Mouse (Mus musculus): ENCODE data around the gene Miga2. TPM values are rescaled to one million over a fixed set of nuclear protein-coding genes. Genes with fewer than 3 reads are reported as not detected.

Miga2 gene
- polyA plus RNA-seq, 1 experiment from 2014 or later: 43.3 TPM

DNA sequence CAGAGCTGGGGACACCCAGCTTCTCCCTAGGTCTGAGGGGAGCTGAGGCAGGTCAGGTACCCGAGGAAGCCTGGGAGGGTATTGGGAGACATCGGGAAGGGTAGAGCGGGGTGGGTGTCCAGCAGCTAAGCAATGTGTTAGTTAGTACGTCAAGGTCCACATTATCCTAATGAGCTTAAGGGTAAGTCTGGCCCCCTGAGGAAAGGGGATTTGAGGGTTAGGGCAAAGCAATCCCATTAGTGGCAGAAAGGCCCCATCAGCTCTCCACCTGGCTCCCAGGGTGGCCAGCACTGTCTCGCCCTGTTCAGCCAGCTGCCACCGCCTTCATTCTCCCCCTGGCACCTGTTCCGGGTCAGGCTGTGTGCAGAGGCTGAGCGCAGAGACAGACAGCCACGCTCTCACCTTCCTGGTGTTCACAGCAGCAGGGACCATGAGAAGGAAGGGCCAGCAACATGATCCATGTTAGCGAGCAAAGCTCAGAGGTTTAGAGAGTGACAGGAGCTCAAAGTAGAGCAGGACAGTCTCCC is 34.0 kb downstream of the Miga2 start:
- no peak for ATAC-seq

DNA sequence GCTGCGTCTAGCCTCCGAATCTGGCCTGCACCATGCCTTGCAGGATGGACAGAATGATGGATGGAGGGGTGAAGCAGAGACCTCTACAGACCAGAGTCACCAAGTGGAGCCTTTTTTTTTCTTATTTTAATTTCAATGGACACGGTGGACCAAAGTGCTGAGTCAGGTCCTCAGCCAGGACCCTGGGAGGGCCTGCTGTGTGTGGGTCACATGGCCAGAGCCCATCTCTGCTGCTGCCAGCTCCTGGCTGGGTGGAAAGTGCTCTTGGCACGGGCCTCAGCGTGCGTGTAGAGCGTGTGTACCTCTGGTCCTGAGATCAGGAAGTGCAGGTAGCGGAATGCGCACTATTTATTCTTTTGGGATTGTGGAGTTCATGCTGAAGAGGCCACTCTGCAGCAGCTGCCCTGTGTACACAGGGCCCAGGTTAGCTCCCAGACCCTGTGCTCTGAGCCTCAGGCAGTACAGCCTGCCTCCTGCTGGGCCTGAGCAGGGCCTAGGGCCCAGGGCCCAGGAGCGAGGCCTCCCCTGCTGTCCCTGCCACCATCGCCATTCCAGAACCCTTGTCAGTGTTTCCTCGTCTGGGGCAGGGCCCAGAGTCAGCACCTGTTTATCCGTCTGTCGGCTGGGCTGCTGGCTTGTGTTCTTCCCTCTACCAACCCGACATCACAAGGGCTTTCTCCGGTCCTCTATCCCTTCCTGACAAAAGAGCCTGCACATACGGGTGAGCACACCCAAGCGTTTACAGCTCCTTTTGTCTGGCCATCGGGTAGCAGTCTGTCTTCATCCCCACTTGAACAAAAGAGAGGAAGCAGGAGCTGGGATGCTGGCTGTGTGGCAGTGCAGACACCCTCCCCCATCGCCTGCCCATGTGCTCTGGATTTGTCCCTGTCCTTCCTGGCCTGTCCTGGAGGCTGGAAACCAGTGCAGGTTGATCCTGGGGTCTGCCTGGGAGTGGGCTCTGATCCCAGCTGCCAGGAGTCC is 35.4 kb downstream of the Miga2 start:
- no peak for DNase-seq (ENCODE audit: low read depth, low spot score)
- ChIA-PET POLR2A (no interaction called here), CTCF (no interaction called here)
- H3K27me3 ChIP-seq: no peaks in the 10 kb centered on the region
- in situ Hi-C loops (cut with MboI; ENCODE audit: low pct_unique_long_range_greater_than_20kb): no loop called here
- no peak for TF ChIP-seq CTCF (IDR thresholded peaks at IDR 0.05)
- ATAC-seq: no peak

More for the DNA sequence above, 34.0 kb downstream of the Miga2 start:
- POLR2A ChIA-PET: interaction anchor here (0.9 kb wide), 1 partner anchor 18 kb away, joined by 3 read pairs; the partner anchor contains the start of genes Crat and Ptpa
- no peaks in the 10 kb centered on the region for H3K27me3 ChIP-seq
- in situ Hi-C loops (cut with MboI; ENCODE audit: low pct_unique_long_range_greater_than_20kb): no loop called here
- no peak for TF ChIP-seq CTCF (IDR thresholded peaks at IDR 0.05)
- no peak for DNase-seq (ENCODE audit: low read depth, low spot score)
- CTCF ChIA-PET: interaction anchor here (1.3 kb wide), 1 partner anchor 31 kb away, joined by 3 read pairs; no protein-coding TSS in a partner anchor

DNA sequence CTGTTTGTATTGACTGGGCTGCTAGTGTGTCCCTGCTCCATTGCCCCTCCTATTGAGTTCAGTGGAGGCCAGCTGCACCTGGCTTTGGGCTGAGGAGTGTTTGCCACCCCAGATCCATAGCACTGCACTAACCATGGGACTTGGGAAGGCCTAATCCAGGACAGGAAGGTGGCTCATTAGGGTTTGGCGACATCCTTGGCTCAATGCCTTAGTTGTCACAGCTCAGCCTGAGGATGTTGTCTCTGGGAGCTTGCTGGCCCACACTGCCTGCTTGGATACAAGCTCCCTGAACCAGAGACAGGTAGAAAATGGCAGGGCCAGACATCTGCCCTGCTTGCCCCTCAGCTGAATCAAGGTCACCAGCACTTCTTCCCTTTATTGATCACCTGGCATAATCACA is 37.5 kb downstream of the Miga2 start:
- DNase-seq (ENCODE audit: low read depth, low spot score) (no peak), ATAC-seq (no peak)
- in situ Hi-C loops (cut with MboI; ENCODE audit: low pct_unique_long_range_greater_than_20kb): no loop called here
- no peaks in the 10 kb centered on the region for H3K27me3 ChIP-seq
- ChIA-PET CTCF (no interaction called here), POLR2A (interaction anchor here (0.9 kb wide), 1 partner anchor 9 kb away, joined by 3 read pairs; the partner anchor contains the start of gene Dolpp1)
- no peak for TF ChIP-seq CTCF (IDR thresholded peaks at IDR 0.05)

GRCm38 (mm10) chr2:30402351-30402826 is 38.4 kb downstream of the Miga2 start:
- ChIA-PET POLR2A (interaction anchor here (0.7 kb wide), 1 partner anchor 9 kb away, joined by 3 read pairs; no protein-coding TSS in a partner anchor), CTCF (interaction anchor here (1.2 kb wide), 1 partner anchor 10 kb away, joined by 3 read pairs; no protein-coding TSS in a partner anchor)
- no peak for DNase-seq (ENCODE audit: low read depth, low spot score)
- in situ Hi-C loops (cut with MboI; ENCODE audit: low pct_unique_long_range_greater_than_20kb): no loop called here
- H3K27me3 ChIP-seq: no peaks in the 10 kb centered on the region
- ATAC-seq: no peak
- no peak for TF ChIP-seq CTCF (IDR thresholded peaks at IDR 0.05)

- DNase-seq (ENCODE audit: low read depth, low spot score) (no peak), ATAC-seq (no peak)
- in situ Hi-C loops (cut with MboI; ENCODE audit: low pct_unique_long_range_greater_than_20kb): no loop called here
- no peaks in the 10 kb centered on the region for H3K27me3 ChIP-seq
- TF ChIP-seq CTCF (IDR thresholded peaks at IDR 0.05): no peak
- POLR2A ChIA-PET: interaction anchor here (0.7 kb wide), 1 partner anchor 9 kb away, joined by 3 read pairs; no protein-coding TSS in a partner anchor
- CTCF ChIA-PET: interaction anchor here (1.2 kb wide), 1 partner anchor 10 kb away, joined by 3 read pairs; no protein-coding TSS in a partner anchor
Measured at GRCm38 (mm10) chr2:30402843-30403242, 38.8 kb downstream of the Miga2 start.

DNA sequence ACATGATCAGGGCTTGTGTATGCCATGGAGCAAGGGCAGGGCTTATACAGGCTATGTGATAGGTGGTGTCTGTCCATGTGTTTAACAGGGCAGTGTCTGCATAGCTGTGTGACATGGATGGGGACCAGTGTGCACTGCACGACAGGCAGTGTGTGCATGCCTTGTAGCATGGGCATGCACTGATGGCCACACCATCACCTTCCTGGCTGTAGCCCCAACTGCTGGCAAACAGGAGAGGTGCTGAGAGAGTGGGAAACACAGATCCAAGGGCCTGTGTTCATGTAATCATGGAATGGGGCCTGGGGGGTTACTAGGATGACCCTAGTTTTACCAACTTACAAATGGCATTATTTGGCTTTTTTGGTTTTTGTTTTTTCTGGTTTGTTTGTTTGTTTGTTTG is 39.8 kb downstream of the Miga2 start:
- in situ Hi-C loops (cut with MboI; ENCODE audit: low pct_unique_long_range_greater_than_20kb): no loop called here
- TF ChIP-seq CTCF (IDR thresholded peaks at IDR 0.05): no peak
- CTCF ChIA-PET: interaction anchor here (0.6 kb wide), 1 partner anchor 523 kb away, joined by 3 read pairs; no protein-coding TSS in a partner anchor

GRCm38 (mm10) chr2:30407221-30407620 is 43.2 kb downstream of the Miga2 start:
- ATAC-seq: no peak
- TF ChIP-seq CTCF (IDR thresholded peaks at IDR 0.05): no peak
- in situ Hi-C loops (cut with MboI; ENCODE audit: low pct_unique_long_range_greater_than_20kb): no loop called here
- no peaks in the 10 kb centered on the region for H3K27me3 ChIP-seq
- CTCF ChIA-PET: no interaction called here
- POLR2A ChIA-PET: no interaction called here
- DNase-seq (ENCODE audit: low read depth, low spot score): no peak

More for the DNA sequence above, 39.8 kb downstream of the Miga2 start:
- H3K27me3 ChIP-seq: no peaks in the 10 kb centered on the region
- POLR2A ChIA-PET: interaction anchor here (1.2 kb wide), 1 partner anchor 12 kb away, joined by 3 read pairs; the partner anchor contains the start of genes Crat and Ptpa
- DNase-seq (ENCODE audit: low read depth, low spot score) (no peak), ATAC-seq (no peak)

DNA sequence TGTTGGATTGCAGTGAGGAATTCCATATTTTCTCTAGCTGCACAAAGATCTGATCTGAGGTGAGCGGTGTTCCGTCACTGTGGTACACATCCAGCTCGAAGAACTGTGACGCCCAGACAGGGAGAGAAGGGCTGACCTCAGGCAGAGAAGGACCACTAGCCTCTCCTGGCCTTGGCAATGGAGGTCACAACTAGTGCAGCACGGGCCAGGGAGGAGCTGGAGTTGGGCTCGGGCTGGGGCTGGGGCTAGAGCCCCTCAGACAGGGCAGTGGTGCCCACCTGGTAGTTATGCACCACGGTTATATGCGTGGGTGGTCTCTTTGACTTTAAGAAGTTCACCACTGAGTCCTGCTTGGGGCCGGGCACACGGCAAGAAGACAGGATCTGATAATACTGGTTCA is 43.7 kb downstream of the Miga2 start:
- ChIA-PET CTCF (no interaction called here), POLR2A (no interaction called here)
- no peaks in the 10 kb centered on the region for H3K27me3 ChIP-seq
- no peak for TF ChIP-seq CTCF (IDR thresholded peaks at IDR 0.05)
- ATAC-seq: no peak
- DNase-seq (ENCODE audit: low read depth, low spot score): no peak
- in situ Hi-C loops (cut with MboI; ENCODE audit: low pct_unique_long_range_greater_than_20kb): no loop called here

DNA sequence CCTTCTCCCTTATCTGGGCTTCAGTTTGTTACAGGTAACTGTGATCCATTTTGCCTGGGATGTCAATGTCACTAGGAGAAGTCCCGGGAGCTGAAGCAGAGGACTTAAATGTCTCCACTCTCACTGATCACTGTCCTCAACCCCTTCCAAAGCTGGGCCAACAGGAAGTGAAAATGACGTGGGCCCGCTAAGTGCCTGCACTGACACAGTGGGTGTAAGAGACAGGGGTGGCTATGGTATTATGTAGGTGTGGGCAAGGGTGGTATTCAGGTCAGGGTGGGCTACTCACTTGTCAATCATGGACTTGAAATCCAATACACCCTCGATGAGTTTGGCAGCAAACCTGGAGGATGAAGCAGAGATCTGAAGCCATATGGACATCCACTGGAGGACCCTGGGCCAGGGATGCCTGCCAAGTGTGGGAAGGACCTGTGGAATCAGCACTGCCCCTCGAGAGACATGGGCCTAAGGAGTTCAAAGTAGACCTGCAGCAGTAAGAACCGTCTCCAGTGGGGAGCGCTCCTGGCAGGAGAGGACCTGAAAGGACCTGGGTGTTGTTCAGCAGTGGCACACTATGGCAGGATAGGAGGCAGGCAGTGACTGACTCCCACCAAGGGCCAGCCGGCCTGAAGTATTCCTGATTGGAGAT is 44.5 kb downstream of the Miga2 start:
- no peak for ATAC-seq
- CTCF ChIA-PET: no interaction called here
- no peak for DNase-seq (ENCODE audit: low read depth, low spot score)
- H3K27me3 ChIP-seq: no peaks in the 10 kb centered on the region
- no peak for TF ChIP-seq CTCF (IDR thresholded peaks at IDR 0.05)
- POLR2A ChIA-PET: no interaction called here
- in situ Hi-C loops (cut with MboI; ENCODE audit: low pct_unique_long_range_greater_than_20kb): no loop called here

- no peak for ATAC-seq
- no peak for DNase-seq (ENCODE audit: low read depth, low spot score)
- in situ Hi-C loops (cut with MboI; ENCODE audit: low pct_unique_long_range_greater_than_20kb): no loop called here
- CTCF ChIA-PET: no interaction called here
- TF ChIP-seq CTCF (IDR thresholded peaks at IDR 0.05): no peak
- POLR2A ChIA-PET: interaction anchor here (0.6 kb wide), 1 partner anchor 40 kb away, joined by 3 read pairs; no protein-coding TSS in a partner anchor
- H3K27me3 ChIP-seq: no peaks in the 10 kb centered on the region
Measured at GRCm38 (mm10) chr2:30409454-30410176, 45.6 kb downstream of the Miga2 start.

Measured in Patski (cell line).